Mouse (Mus musculus): ENCODE data around the gene Scd2.
"Not testable (repeated sequence)": the region's sequence is repeated elsewhere in the genome, so short reads cannot be mapped to it uniquely, and the experiment has no call there.

Scd2 gene

GRCm38 (mm10) chr19:44297068-44297760, 3.7 kb downstream of the Scd2 start:
- DNase-seq (ENCODE audit: low spot score) = no peak

- no peak for DNase-seq (ENCODE audit: low spot score)
Observed at GRCm38 (mm10) chr19:44297862-44298261, 4.4 kb downstream of the Scd2 start.

GRCm38 (mm10) chr19:44299078-44299477, 5.6 kb downstream of the Scd2 start:
- DNase-seq (ENCODE audit: low spot score) = no peak

GRCm38 (mm10) chr19:44299902-44300301, 6.4 kb downstream of the Scd2 start:
- no peak for DNase-seq (ENCODE audit: low spot score)

- no peak for DNase-seq (ENCODE audit: low spot score)
Observed at GRCm38 (mm10) chr19:44300520-44300919, 7.0 kb downstream of the Scd2 start.

GRCm38 (mm10) chr19:44301176-44301575, 7.7 kb downstream of the Scd2 start:
- no peak for DNase-seq (ENCODE audit: low spot score)

- DNase-seq (ENCODE audit: low spot score) = peak; percentile 2
Observed at GRCm38 (mm10) chr19:44301671-44302305, 8.3 kb downstream of the Scd2 start.

GRCm38 (mm10) chr19:44302901-44303300, 9.4 kb downstream of the Scd2 start:
- no peak for DNase-seq (ENCODE audit: low spot score)

- no peak for DNase-seq (ENCODE audit: low spot score)
Observed at GRCm38 (mm10) chr19:44303502-44303901, 10.0 kb downstream of the Scd2 start.

- no peak for DNase-seq (ENCODE audit: low spot score)
Observed at GRCm38 (mm10) chr19:44304419-44304818, 10.9 kb downstream of the Scd2 start.

- DNase-seq (ENCODE audit: low spot score) = no peak
Observed at GRCm38 (mm10) chr19:44304851-44305510, 11.5 kb downstream of the Scd2 start.

GRCm38 (mm10) chr19:44305701-44306100, 12.2 kb downstream of the Scd2 start:
- no peak for DNase-seq (ENCODE audit: low spot score)

GRCm38 (mm10) chr19:44306171-44306570, 12.7 kb downstream of the Scd2 start:
- no peak for DNase-seq (ENCODE audit: low spot score)

- DNase-seq (ENCODE audit: low spot score) = no peak
Observed at GRCm38 (mm10) chr19:44307101-44307914, 13.8 kb downstream of the Scd2 start.

- no peak for DNase-seq (ENCODE audit: low spot score)
Observed at GRCm38 (mm10) chr19:44307915-44308470, 14.5 kb downstream of the Scd2 start.

- DNase-seq (ENCODE audit: low spot score) = no peak
Observed at GRCm38 (mm10) chr19:44308611-44309246, 15.3 kb downstream of the Scd2 start.

GRCm38 (mm10) chr19:44309351-44310154, 16.1 kb downstream of the Scd2 start:
- no peak for DNase-seq (ENCODE audit: low spot score)

GRCm38 (mm10) chr19:44310155-44310575, 16.7 kb downstream of the Scd2 start:
- DNase-seq (ENCODE audit: low spot score) = not testable (repeated sequence)

- no peak for DNase-seq (ENCODE audit: low spot score)
Observed at GRCm38 (mm10) chr19:44310814-44311213, 17.3 kb downstream of the Scd2 start.

GRCm38 (mm10) chr19:44311306-44312006, 18.0 kb downstream of the Scd2 start:
- no peak for DNase-seq (ENCODE audit: low spot score)
